Mouse (Mus musculus): ENCODE measurements around the gene Zbtb32. TPM values are rescaled to one million over a fixed set of nuclear protein-coding genes. Genes with fewer than 3 reads are reported as not detected.

Gene Zbtb32
- polyA plus RNA-seq, 1 experiment, result not detected

- Histone ChIP-seq H3K4me1 (ENCODE audit: control insufficient read depth, insufficient read depth, low read length) (peaks cover 5% of the 10 kb centered on the region), H3K27ac (ENCODE audit: insufficient read depth, low read depth, low read length) (peak within 1 kb of the TSS; percentile 83), H3K4me3 (ENCODE audit: insufficient read depth, low read length) (peak within 1 kb of the TSS; percentile 89)
- TF ChIP-seq POLR2A (IDR thresholded peaks at IDR 0.05; ENCODE audit: borderline replicate concordance, low read depth, low read length) (no peak), CTCF (IDR thresholded peaks at IDR 0.05; ENCODE audit: low read depth, low read length) (no peak)
Observed at GRCm38 (mm10) chr7:30552102-30553020, 46.3 kb downstream of the Zbtb32 start, which contains the start of the genes Hspb6 and Proser3. Hspb6 (plus strand) TSS chr7:30552178. Proser3 (minus strand) TSS chr7:30552299.

- TF ChIP-seq POLR2A (IDR thresholded peaks at IDR 0.05; ENCODE audit: borderline replicate concordance, low read depth, low read length) (no peak), CTCF (IDR thresholded peaks at IDR 0.05; ENCODE audit: low read depth, low read length) (0 out of 2 replicates have a peak, but pooled peaks have one; percentile 10)
- Histone ChIP-seq H3K27ac (ENCODE audit: insufficient read depth, low read depth, low read length) (peak overlapping the region; percentile 83), H3K4me3 (ENCODE audit: insufficient read depth, low read length) (peak overlapping the region; percentile 89), H3K4me1 (ENCODE audit: control insufficient read depth, insufficient read depth, low read length) (peaks cover 5% of the 10 kb centered on the region)
Observed at GRCm38 (mm10) chr7:30551445-30552101, 47.1 kb downstream of the Zbtb32 start.

GRCm38 (mm10) chr7:30550603-30551002 lies 48.1 kb downstream of the Zbtb32 start:
- TF ChIP-seq POLR2A (IDR thresholded peaks at IDR 0.05; ENCODE audit: borderline replicate concordance, low read depth, low read length), result no peak
- no peak for TF ChIP-seq CTCF (IDR thresholded peaks at IDR 0.05; ENCODE audit: low read depth, low read length)

GRCm38 (mm10) chr7:30549880-30550279 lies 48.8 kb downstream of the Zbtb32 start:
- Histone ChIP-seq H3K4me3 (ENCODE audit: insufficient read depth, low read length) (no peak overlapping the region), H3K4me1 (ENCODE audit: control insufficient read depth, insufficient read depth, low read length) (peaks cover 5% of the 10 kb centered on the region), H3K27ac (ENCODE audit: insufficient read depth, low read depth, low read length) (no peak overlapping the region)
- TF ChIP-seq POLR2A (IDR thresholded peaks at IDR 0.05; ENCODE audit: borderline replicate concordance, low read depth, low read length), result no peak
- no peak for TF ChIP-seq CTCF (IDR thresholded peaks at IDR 0.05; ENCODE audit: low read depth, low read length)

More at GRCm38 (mm10) chr7:30550603-30551002, 48.1 kb downstream of the Zbtb32 start:
- H3K27ac ChIP-seq (ENCODE audit: insufficient read depth, low read depth, low read length), result no peak overlapping the region
- peaks cover 5% of the 10 kb centered on the region for H3K4me1 ChIP-seq (ENCODE audit: control insufficient read depth, insufficient read depth, low read length)
- H3K4me3 ChIP-seq (ENCODE audit: insufficient read depth, low read length), result no peak overlapping the region

GRCm38 (mm10) chr7:30544327-30544726 lies 54.4 kb downstream of the Zbtb32 start:
- TF ChIP-seq CTCF (IDR thresholded peaks at IDR 0.05; ENCODE audit: low read depth, low read length) (no peak), POLR2A (IDR thresholded peaks at IDR 0.05; ENCODE audit: borderline replicate concordance, low read depth, low read length) (no peak)
- no peaks in the 10 kb centered on the region for H3K4me1 ChIP-seq (ENCODE audit: control insufficient read depth, insufficient read depth, low read length)
- H3K4me3 ChIP-seq (ENCODE audit: insufficient read depth, low read length), result no peak overlapping the region
- no peak overlapping the region for H3K27ac ChIP-seq (ENCODE audit: insufficient read depth, low read depth, low read length)

- H3K4me3 ChIP-seq (ENCODE audit: insufficient read depth, low read length), result no peak overlapping the region
- H3K4me1 ChIP-seq (ENCODE audit: control insufficient read depth, insufficient read depth, low read length), result peaks cover 2% of the 10 kb centered on the region; the same call in 1 of the 2 replicates
- no peak overlapping the region for H3K27ac ChIP-seq (ENCODE audit: insufficient read depth, low read depth, low read length)
- TF ChIP-seq POLR2A (IDR thresholded peaks at IDR 0.05; ENCODE audit: borderline replicate concordance, low read depth, low read length), result no peak
- no peak for TF ChIP-seq CTCF (IDR thresholded peaks at IDR 0.05; ENCODE audit: low read depth, low read length)
Observed at GRCm38 (mm10) chr7:30540572-30540971, 58.1 kb downstream of the Zbtb32 start.

Other genes starting within 250 kb of the Zbtb32 start
- not detected in 2 replicates for gene Lrfn3, start 236.1 kb downstream of the Zbtb32 start, polyA plus RNA-seq (2012; ENCODE audit: insufficient read depth, insufficient read length, missing spikeins)
- gene Tyrobp, start 185.1 kb downstream of the Zbtb32 start, polyA plus RNA-seq (2012; ENCODE audit: insufficient read depth, insufficient read length, missing spikeins), result 3,702 and 3,978 TPM in 2 replicates
- gene Hcst, start 179.1 kb downstream of the Zbtb32 start, polyA plus RNA-seq (2012; ENCODE audit: insufficient read depth, insufficient read length, missing spikeins), result 53.0 and 56.7 TPM in 2 replicates
- 18.6 and 22.4 TPM in 2 replicates for gene Nfkbid, start 177.2 kb downstream of the Zbtb32 start, polyA plus RNA-seq (2012; ENCODE audit: insufficient read depth, insufficient read length, missing spikeins)
- 2.0 and 2.3 TPM in 2 replicates for gene Aplp1, start 153.4 kb downstream of the Zbtb32 start, polyA plus RNA-seq (2012; ENCODE audit: insufficient read depth, insufficient read length, missing spikeins)
- gene Kirrel2, start 141.2 kb downstream of the Zbtb32 start, polyA plus RNA-seq (2012; ENCODE audit: insufficient read depth, insufficient read length, missing spikeins), result not detected in 2 replicates
- gene Nphs1, start 140.6 kb downstream of the Zbtb32 start, polyA plus RNA-seq (2012; ENCODE audit: insufficient read depth, insufficient read length, missing spikeins), result not detected in 2 replicates
- not detected in 2 replicates for gene Prodh2, start 105.3 kb downstream of the Zbtb32 start, polyA plus RNA-seq (2012; ENCODE audit: insufficient read depth, insufficient read length, missing spikeins)
- gene Arhgap33, start 63.8 kb downstream of the Zbtb32 start, polyA plus RNA-seq (2012; ENCODE audit: insufficient read depth, insufficient read length, missing spikeins), result 8.4 and 9.5 TPM in 2 replicates
- 12.0 and 14.6 TPM in 2 replicates for gene Hspb6, start 46.7 kb downstream of the Zbtb32 start, polyA plus RNA-seq (2012; ENCODE audit: insufficient read depth, insufficient read length, missing spikeins)
- gene Proser3, start 46.6 kb downstream of the Zbtb32 start, polyA plus RNA-seq (2012; ENCODE audit: insufficient read depth, insufficient read length, missing spikeins), result 8.8 and 12.2 TPM in 2 replicates
- gene Lin37, start 39.1 kb downstream of the Zbtb32 start, polyA plus RNA-seq (2012; ENCODE audit: insufficient read depth, insufficient read length, missing spikeins), result 29.6 and 44.3 TPM in 2 replicates
- 62.1 and 74.5 TPM in 2 replicates for gene U2af1l4, start 35.6 kb downstream of the Zbtb32 start, polyA plus RNA-seq (2012; ENCODE audit: insufficient read depth, insufficient read length, missing spikeins)
- gene Gm49396, start 35.6 kb downstream of the Zbtb32 start, polyA plus RNA-seq (2012; ENCODE audit: insufficient read depth, insufficient read length, missing spikeins), result 7.9 and 12.2 TPM in 2 replicates
- gene Psenen, start 35.3 kb downstream of the Zbtb32 start, polyA plus RNA-seq (2012; ENCODE audit: insufficient read depth, insufficient read length, missing spikeins), result 204 and 236 TPM in 2 replicates
- gene Igflr1, start 33.5 kb downstream of the Zbtb32 start, polyA plus RNA-seq (2012; ENCODE audit: insufficient read depth, insufficient read length, missing spikeins), result 1.3 and 2.1 TPM in 2 replicates
- gene Kmt2b, start 10.2 kb downstream of the Zbtb32 start, polyA plus RNA-seq (2012; ENCODE audit: insufficient read depth, insufficient read length, missing spikeins), result 36.2 and 38.4 TPM in 2 replicates
- not detected in 2 replicates for gene Upk1a, start 13.9 kb upstream of the Zbtb32 start, polyA plus RNA-seq (2012; ENCODE audit: insufficient read depth, insufficient read length, missing spikeins)
- 553 and 612 TPM in 2 replicates for gene Cox6b1, start 27.2 kb upstream of the Zbtb32 start, polyA plus RNA-seq (2012; ENCODE audit: insufficient read depth, insufficient read length, missing spikeins)
- not detected in 2 replicates for gene Etv2, start 36.9 kb upstream of the Zbtb32 start, polyA plus RNA-seq (2012; ENCODE audit: insufficient read depth, insufficient read length, missing spikeins)
- 59.6 and 69.7 TPM in 2 replicates for gene Rbm42, start 51.4 kb upstream of the Zbtb32 start, polyA plus RNA-seq (2012; ENCODE audit: insufficient read depth, insufficient read length, missing spikeins)
- 16.8 and 18.7 TPM in 2 replicates for gene Haus5, start 66.1 kb upstream of the Zbtb32 start, polyA plus RNA-seq (2012; ENCODE audit: insufficient read depth, insufficient read length, missing spikeins)
- gene Pmis2, start 72.7 kb upstream of the Zbtb32 start, polyA plus RNA-seq (2012; ENCODE audit: insufficient read depth, insufficient read length, missing spikeins), result not detected in 2 replicates
- gene 2200002J24Rik, start 100.0 kb upstream of the Zbtb32 start, polyA plus RNA-seq (2012; ENCODE audit: insufficient read depth, insufficient read length, missing spikeins), result not detected in 2 replicates
- not detected in 2 replicates for gene Atp4a, start 113.3 kb upstream of the Zbtb32 start, polyA plus RNA-seq (2012; ENCODE audit: insufficient read depth, insufficient read length, missing spikeins)
- gene Tmem147, start 130.6 kb upstream of the Zbtb32 start, polyA plus RNA-seq (2012; ENCODE audit: insufficient read depth, insufficient read length, missing spikeins), result 74.6 and 80.3 TPM in 2 replicates
- gene Gapdhs, start 144.8 kb upstream of the Zbtb32 start, polyA plus RNA-seq (2012; ENCODE audit: insufficient read depth, insufficient read length, missing spikeins), result not detected in 2 replicates
- 6.9 and 8.3 TPM in 2 replicates for gene Sbsn, start 152.6 kb upstream of the Zbtb32 start, polyA plus RNA-seq (2012; ENCODE audit: insufficient read depth, insufficient read length, missing spikeins)
- 1.7 and 3.6 TPM in 2 replicates for gene Dmkn, start 164.8 kb upstream of the Zbtb32 start, polyA plus RNA-seq (2012; ENCODE audit: insufficient read depth, insufficient read length, missing spikeins)
- not detected in 2 replicates for gene Krtdap, start 189.0 kb upstream of the Zbtb32 start, polyA plus RNA-seq (2012; ENCODE audit: insufficient read depth, insufficient read length, missing spikeins)
- gene Ffar2, start 224.9 kb upstream of the Zbtb32 start, polyA plus RNA-seq (2012; ENCODE audit: insufficient read depth, insufficient read length, missing spikeins), result not detected in 2 replicates

Measured in bone marrow macrophage, adult 2 months (primary cell).